Mouse (Mus musculus) ES-E14 (cell line): ENCODE results near the gene Drg1. TPM values are rescaled to one million over a fixed set of nuclear protein-coding genes. Genes with fewer than 3 reads are reported as not detected.
"Not testable (repeated sequence)": the region's sequence is repeated elsewhere in the genome, so short reads cannot be mapped to it uniquely, and the experiment has no call there.

Experiments
- DNase-seq: peaks from one replicate; pipeline ENCODE4 v3.0.0-alpha.2; 2013; ENCODE audit warnings: low read depth, low spot score
- H3K27ac ChIP-seq: 2 replicates; pipeline ENCODE4 v1.5.1; 2012; ENCODE audit warnings: low read depth, mild to moderate bottlenecking, low read length, moderate library complexity, mixed read lengths; ENCODE audit not compliant: poor library complexity, insufficient read depth, severe bottlenecking
- H3K36me3 ChIP-seq: 2 replicates; pipeline ENCODE4 v1.6.1; 2012; ENCODE audit warnings: mild to moderate bottlenecking, low read length, moderate library complexity, mixed read lengths; ENCODE audit not compliant: control insufficient read depth, poor library complexity, insufficient read depth, severe bottlenecking
- H3K4me1 ChIP-seq, 2 experiments: fragments of 150-350 bp in 1 of 2; sonication (generic) in 1 of 2; 2 replicates each; pipeline ENCODE4 v1.6.1; 2012; ENCODE audit warnings: low read length in 2 of 2, mild to moderate bottlenecking in 1 of 2, mixed read lengths in 1 of 2; ENCODE audit not compliant: control insufficient read depth in 2 of 2, insufficient read depth in 2 of 2, poor library complexity in 1 of 2
- H3K4me3 ChIP-seq, 2 experiments: fragments of 150-350 bp in 1 of 2; sonication (generic) in 1 of 2; 2 replicates each; pipeline ENCODE4 v1.5.1; 2012; ENCODE audit warnings: low read length in 2 of 2, low read depth in 1 of 2, mild to moderate bottlenecking in 1 of 2, mixed read lengths in 1 of 2; ENCODE audit not compliant: insufficient read depth in 1 of 2, poor library complexity in 1 of 2, severe bottlenecking in 1 of 2
- H3K9ac ChIP-seq: 2 replicates; pipeline ENCODE4 v1.6.1; 2012; ENCODE audit warnings: low read depth, mild to moderate bottlenecking, low read length, mixed read lengths; ENCODE audit not compliant: poor library complexity, insufficient read depth, severe bottlenecking
- H3K9me3 ChIP-seq: fragments of 150-350 bp; sonication (generic); 2 replicates; pipeline ENCODE4 v1.6.1; 2012; ENCODE audit warnings: low read depth, mild to moderate bottlenecking, low read length; ENCODE audit not compliant: control insufficient read depth, insufficient read depth
- in situ Hi-C, 2 experiments: fragments of 600-800 bp; cut with MboI; formaldehyde crosslinking; loops; one replicate each; pipeline ENCODE4 v1.15.1; 2025; ENCODE audit warnings: low sequenced_read_pairs in 2 of 2, inconsistent platforms in 1 of 2; ENCODE audit not compliant: unreplicated experiment in 2 of 2
- total RNA-seq: library from RNA; depleted of rRNA; stranded (reverse); fragments of 300-350 nt; gene quantifications from 2 replicates; pipeline ENCODE4 v1.2.3, GENCODE M21; 2012

Drg1 gene
- total RNA-seq, 1 experiment, result 180 TPM

- H3K4me1 ChIP-seq, DNase-seq: not testable (repeated sequence)
Observed at GRCm38 (mm10) chr11:3151358-3151757, 114.9 kb downstream of the Drg1 start.

GRCm38 (mm10) chr11:3150677-3151003, 115.6 kb downstream of the Drg1 start:
- in situ Hi-C loops, H3K9ac ChIP-seq, H3K4me3 ChIP-seq, H3K27ac ChIP-seq, H3K4me1 ChIP-seq, H3K36me3 ChIP-seq, DNase-seq, H3K9me3 ChIP-seq: not testable (repeated sequence)

More at GRCm38 (mm10) chr11:3151358-3151757, 114.9 kb downstream of the Drg1 start:
- H3K36me3 ChIP-seq, in situ Hi-C loops, H3K9me3 ChIP-seq, H3K9ac ChIP-seq, H3K4me3 ChIP-seq, H3K27ac ChIP-seq: not testable (repeated sequence)

GRCm38 (mm10) chr11:3150003-3150676, 116.1 kb downstream of the Drg1 start:
- H3K9me3 ChIP-seq, H3K36me3 ChIP-seq, H3K4me1 ChIP-seq, H3K9ac ChIP-seq, H3K27ac ChIP-seq, H3K4me3 ChIP-seq, DNase-seq, in situ Hi-C loops: not testable (repeated sequence)

- in situ Hi-C loops, H3K4me1 ChIP-seq, H3K9me3 ChIP-seq, H3K4me3 ChIP-seq, H3K36me3 ChIP-seq, DNase-seq, H3K27ac ChIP-seq, H3K9ac ChIP-seq: not testable (repeated sequence)
Observed at GRCm38 (mm10) chr11:3149471-3149870, 116.7 kb downstream of the Drg1 start.

GRCm38 (mm10) chr11:3146806-3147205, 119.4 kb downstream of the Drg1 start:
- H3K27ac ChIP-seq, DNase-seq, in situ Hi-C loops: not testable (repeated sequence)

GRCm38 (mm10) chr11:3145359-3146165, 120.7 kb downstream of the Drg1 start:
- H3K9ac ChIP-seq, H3K36me3 ChIP-seq, H3K27ac ChIP-seq, H3K9me3 ChIP-seq, H3K4me3 ChIP-seq, in situ Hi-C loops: not testable (repeated sequence)
- H3K4me1 ChIP-seq, result peaks cover 0 to 12% of the 10 kb centered on the region in 2 experiments; a peak in 1 of 4 replicates
- DNase-seq, result peak; percentile 92

More at GRCm38 (mm10) chr11:3146806-3147205, 119.4 kb downstream of the Drg1 start:
- not testable (repeated sequence) for H3K4me3 ChIP-seq, H3K9ac ChIP-seq, H3K36me3 ChIP-seq, H3K9me3 ChIP-seq
- H3K4me1 ChIP-seq, result peaks cover 0 to 12% of the 10 kb centered on the region in 2 experiments; a peak in 1 of 4 replicates

GRCm38 (mm10) chr11:3143984-3144383, 122.2 kb downstream of the Drg1 start:
- H3K9me3 ChIP-seq, in situ Hi-C loops, H3K36me3 ChIP-seq, H3K9ac ChIP-seq, H3K4me3 ChIP-seq, H3K27ac ChIP-seq, DNase-seq: not testable (repeated sequence)
- H3K4me1 ChIP-seq, result peaks cover 0 to 12% of the 10 kb centered on the region in 2 experiments; a peak in 1 of 4 replicates

- H3K9ac ChIP-seq, H3K27ac ChIP-seq, H3K4me3 ChIP-seq, DNase-seq, in situ Hi-C loops, H3K9me3 ChIP-seq, H3K36me3 ChIP-seq: not testable (repeated sequence)
- peaks cover 0 to 12% of the 10 kb centered on the region in 2 experiments; a peak in 1 of 4 replicates for H3K4me1 ChIP-seq
Observed at GRCm38 (mm10) chr11:3142413-3142812, 123.8 kb downstream of the Drg1 start.
